Mouse (Mus musculus) neural tube, embryonic 14.5 days (tissue): ENCODE results near the gene Map3k3. TPM values are rescaled to one million over a fixed set of nuclear protein-coding genes. Genes with fewer than 3 reads are reported as not detected.
"Not testable (repeated sequence)": the region's sequence is repeated elsewhere in the genome, so short reads cannot be mapped to it uniquely, and the experiment has no call there.

Experiments used
- ATAC-seq: fragments of 200-750 bp; cut with Nextera tagmentation; 2 replicates; pipeline ENCODE4 v1.8.0; 2017; ENCODE audit warnings: low read depth, mild to moderate bottlenecking, moderate TSS enrichment, moderate library complexity
- H3K27ac ChIP-seq: fragments of 300-500 bp; sonication (generic); 2 replicates; pipeline ENCODE4 v1.5.1; 2014; ENCODE audit warnings: low read depth, mild to moderate bottlenecking, control low read depth, low read length, moderate library complexity, mixed read lengths
- H3K27me3 ChIP-seq: fragments of 300-500 bp; sonication (generic); 2 replicates; pipeline ENCODE4 v1.6.1; 2014; ENCODE audit warnings: low read length; ENCODE audit not compliant: control insufficient read depth, insufficient read depth
- H3K36me3 ChIP-seq: fragments of 300-500 bp; sonication (generic); 2 replicates; pipeline ENCODE4 v1.6.1; 2014; ENCODE audit warnings: low read length, mixed read lengths; ENCODE audit not compliant: control insufficient read depth, insufficient read depth
- H3K4me1 ChIP-seq: fragments of 300-500 bp; sonication (generic); 2 replicates; pipeline ENCODE4 v1.6.1; 2014; ENCODE audit warnings: low read length; ENCODE audit not compliant: control insufficient read depth, insufficient read depth
- H3K4me2 ChIP-seq: fragments of 300-500 bp; sonication (generic); 2 replicates; pipeline ENCODE4 v1.6.1; 2014; ENCODE audit warnings: mild to moderate bottlenecking, low read depth, low read length, control low read depth
- H3K4me3 ChIP-seq: fragments of 300-500 bp; sonication (generic); 2 replicates; pipeline ENCODE4 v1.5.1; 2014; ENCODE audit warnings: low read depth, low read length, control low read depth, mixed read lengths
- H3K9ac ChIP-seq: fragments of 300-500 bp; sonication (generic); replicated peaks from 2 replicates; pipeline ENCODE4 v1.6.1; 2014; ENCODE audit warnings: low read depth, mild to moderate bottlenecking, control low read depth, low read length, mixed read lengths
- H3K9me3 ChIP-seq: fragments of 300-500 bp; sonication (generic); 2 replicates; pipeline ENCODE4 v1.6.1; 2016; ENCODE audit warnings: low read length; ENCODE audit not compliant: control insufficient read depth
- WGBS: fragments of 180-500 bp; shearing (Covaris S2); extraction: QIAGEN DNeasy Blood & Tissue Kit; methylation state at CpG from one replicate; pipeline ENCODE4 v1.1.7; 2014; 5-methylcytosine and 5-hydroxymethylcytosine counted together
- polyA plus RNA-seq: library from polyadenylated mRNA; unstranded; fragments of >200 nt; fragmentation: Nextera tagmentation; extraction: Ambion mirVana; gene quantifications from 2 replicates; pipeline ENCODE4 v1.2.1, GENCODE M21; 2014

Gene Map3k3
- polyA plus RNA-seq, 1 experiment from 2014 or later: 11.0 TPM

DNA sequence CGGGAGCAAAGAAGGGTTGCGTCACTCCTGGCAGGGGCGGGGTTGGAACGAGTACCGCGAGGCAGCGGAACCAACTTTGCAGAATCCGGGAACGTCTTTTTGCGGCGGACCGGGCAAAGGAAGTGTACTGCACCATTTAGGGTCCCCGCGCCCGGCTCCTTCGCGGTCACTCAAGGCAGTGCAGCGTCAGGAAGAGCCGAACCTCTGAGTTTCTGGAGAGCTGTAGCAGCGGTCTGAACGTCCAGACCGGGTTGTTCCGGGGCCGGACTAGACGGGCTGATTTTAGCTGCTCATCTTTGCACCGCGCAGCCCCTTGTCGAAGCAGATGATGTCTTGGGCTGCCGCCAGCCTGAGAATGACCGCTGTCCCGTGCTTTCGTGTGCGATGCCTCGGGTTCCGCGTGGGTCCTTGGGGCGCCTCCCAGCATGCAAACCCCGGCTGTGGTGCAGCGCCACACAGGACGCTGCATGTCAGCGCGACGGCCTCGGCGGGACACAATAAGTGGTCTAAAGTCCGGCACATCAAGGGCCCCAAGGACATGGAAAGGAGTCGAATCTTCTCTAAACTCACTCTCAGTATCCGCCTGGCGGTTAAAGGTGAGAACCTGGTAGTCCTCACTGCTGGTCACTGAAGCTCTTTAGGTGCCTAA is 18.4 kb upstream of the Map3k3 start, which contains the start of gene Taco1:
Gene Taco1 (plus strand): TSS at position 139 of the 649 bp plus-strand sequence.
- Histone ChIP-seq H3K27ac (peak within 1 kb of the TSS; percentile 76), H3K9ac (peak within 1 kb of the TSS; percentile 74), H3K4me3 (peak within 1 kb of the TSS; percentile 72), H3K4me2 (peak within 1 kb of the TSS; percentile 95), H3K27me3 (no peaks in the 10 kb centered on the region), H3K9me3 (no peaks in the 10 kb centered on the region), H3K4me1 (no peaks in the 10 kb centered on the region), H3K36me3 (no peaks in the 10 kb centered on the region)
- peak; percentile 97 for ATAC-seq
- under 1% methylated on average over 49 of the region's 49 CpGs for WGBS

GRCm38 (mm10) chr11:106066616-106067015 is 17.8 kb upstream of the Map3k3 start:
- not testable (repeated sequence) for H3K36me3 ChIP-seq, H3K4me1 ChIP-seq, H3K27me3 ChIP-seq, H3K27ac ChIP-seq, H3K9me3 ChIP-seq, ATAC-seq
- WGBS: 15% methylated on average over 23 of the region's 23 CpGs
- Histone ChIP-seq H3K4me2 (peak overlapping the region; percentile 95), H3K9ac (peak overlapping the region; percentile 74), H3K4me3 (peak overlapping the region; percentile 72)

DNA sequence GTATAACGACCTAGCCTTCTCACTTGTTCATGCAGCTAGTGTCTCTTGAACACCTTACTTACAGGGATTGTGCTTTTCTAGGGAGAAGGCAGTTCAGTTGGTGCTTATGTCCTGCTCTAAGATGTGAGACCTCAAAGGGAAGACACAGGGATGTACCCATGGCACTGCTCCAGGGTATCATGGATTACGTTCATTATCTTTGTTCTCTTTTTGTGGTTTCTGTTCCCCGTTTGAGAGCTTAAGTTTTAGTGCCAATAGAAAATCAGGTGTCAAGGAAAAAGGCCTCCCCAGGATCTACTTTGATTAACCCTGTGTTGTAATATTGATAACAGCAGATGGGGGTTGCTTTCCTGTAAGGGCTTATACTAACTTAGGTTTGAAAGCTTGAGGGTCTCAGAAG is 10.6 kb upstream of the Map3k3 start:
- no peak overlapping the region for H3K27ac ChIP-seq
- no peaks in the 10 kb centered on the region for H3K27me3 ChIP-seq
- H3K9ac ChIP-seq: no peak overlapping the region
- H3K4me2 ChIP-seq: no peak overlapping the region
- WGBS: 87% methylated on average over 3 of the region's 3 CpGs
- H3K36me3 ChIP-seq: 0 out of 2 replicates have a peak, but pooled peaks cover 6% of the 10 kb centered on the region
- ATAC-seq: no peak
- no peak overlapping the region for H3K4me3 ChIP-seq
- no peaks in the 10 kb centered on the region for H3K4me1 ChIP-seq
- H3K9me3 ChIP-seq: no peaks in the 10 kb centered on the region

DNA sequence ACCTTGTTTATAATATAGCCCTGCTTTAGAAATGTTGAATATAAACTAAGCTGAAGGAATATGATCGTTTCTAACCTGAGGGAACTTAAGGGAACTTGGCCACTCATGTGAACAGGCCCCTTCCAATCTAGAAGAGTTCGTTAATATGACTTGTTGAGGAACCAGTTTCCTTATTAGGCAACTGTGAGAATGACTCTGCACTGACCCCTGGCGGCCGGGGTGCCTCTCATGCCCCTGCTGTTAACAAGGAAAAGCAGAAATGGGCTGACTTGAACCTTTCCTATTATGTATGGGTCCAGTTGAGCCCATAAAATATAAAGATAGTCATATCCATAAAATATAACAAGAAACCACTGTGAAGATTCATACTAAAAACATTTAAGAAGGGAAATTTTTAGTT is 8.1 kb upstream of the Map3k3 start:
- Histone ChIP-seq H3K27ac (no peak overlapping the region), H3K4me2 (no peak overlapping the region), H3K36me3 (0 out of 2 replicates have a peak, but pooled peaks cover 6% of the 10 kb centered on the region), H3K9me3 (no peaks in the 10 kb centered on the region), H3K9ac (no peak overlapping the region), H3K4me1 (no peaks in the 10 kb centered on the region), H3K4me3 (no peak overlapping the region), H3K27me3 (no peaks in the 10 kb centered on the region)
- no peak for ATAC-seq
- WGBS: 6% methylated on average over 4 of the region's 4 CpGs

DNA sequence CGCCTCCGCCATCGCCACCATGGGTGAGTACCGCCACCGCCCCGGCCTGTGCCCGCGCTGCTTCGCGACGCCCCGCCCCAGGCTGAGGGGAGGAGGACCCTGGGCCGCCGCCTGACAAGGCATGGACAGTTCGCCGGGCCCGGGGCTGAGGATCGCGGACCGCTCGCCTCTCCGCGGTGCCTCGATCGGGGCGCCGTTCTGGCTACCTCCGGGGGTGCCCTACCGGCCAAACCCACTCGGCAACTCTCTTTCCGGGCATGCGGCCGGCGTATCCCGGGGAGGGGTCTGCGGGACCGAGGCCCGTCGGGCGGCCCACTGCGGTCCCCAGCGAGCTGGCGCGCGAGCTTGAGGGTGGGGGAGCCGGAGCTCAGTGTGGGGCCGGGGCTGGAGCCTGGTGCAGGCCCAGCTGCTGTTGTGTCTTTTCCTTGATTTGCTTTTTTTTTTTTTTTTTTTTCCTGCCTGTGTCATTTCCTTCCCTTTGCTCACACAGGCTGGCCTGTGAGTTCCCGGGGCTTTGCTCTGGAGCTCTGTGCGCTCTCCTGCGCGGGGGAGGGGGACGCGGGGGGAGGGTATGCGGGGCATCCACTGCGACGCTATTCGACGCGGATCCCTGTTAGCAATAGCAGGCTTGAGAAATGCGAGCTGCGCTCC is 623 bp downstream of the Map3k3 start:
- H3K9me3 ChIP-seq: no peaks in the 10 kb centered on the region
- H3K9ac ChIP-seq: peak overlapping the region; percentile 83
- peaks cover 13% of the 10 kb centered on the region for H3K4me1 ChIP-seq
- peak overlapping the region; percentile 99 for H3K4me3 ChIP-seq
- no peaks in the 10 kb centered on the region for H3K27me3 ChIP-seq
- H3K27ac ChIP-seq: peak overlapping the region; percentile 94
- peak; percentile 57 for ATAC-seq
- WGBS: under 1% methylated on average over 53 of the region's 61 CpGs
- no peaks in the 10 kb centered on the region for H3K36me3 ChIP-seq
- peak overlapping the region; percentile 57 for H3K4me2 ChIP-seq

- H3K9me3 ChIP-seq: no peaks in the 10 kb centered on the region
- ATAC-seq: no peak
- no peak overlapping the region for H3K27ac ChIP-seq
- H3K9ac ChIP-seq: no peak overlapping the region
- WGBS: 87% methylated on average over 1 of the region's 1 CpGs
- no peak overlapping the region for H3K4me3 ChIP-seq
- H3K36me3 ChIP-seq: 0 out of 2 replicates have a peak, but pooled peaks cover 2% of the 10 kb centered on the region
- H3K27me3 ChIP-seq: no peaks in the 10 kb centered on the region
- H3K4me2 ChIP-seq: no peak overlapping the region
- H3K4me1 ChIP-seq: no peaks in the 10 kb centered on the region
Measured at GRCm38 (mm10) chr11:106098223-106098622, 13.8 kb downstream of the Map3k3 start.

DNA sequence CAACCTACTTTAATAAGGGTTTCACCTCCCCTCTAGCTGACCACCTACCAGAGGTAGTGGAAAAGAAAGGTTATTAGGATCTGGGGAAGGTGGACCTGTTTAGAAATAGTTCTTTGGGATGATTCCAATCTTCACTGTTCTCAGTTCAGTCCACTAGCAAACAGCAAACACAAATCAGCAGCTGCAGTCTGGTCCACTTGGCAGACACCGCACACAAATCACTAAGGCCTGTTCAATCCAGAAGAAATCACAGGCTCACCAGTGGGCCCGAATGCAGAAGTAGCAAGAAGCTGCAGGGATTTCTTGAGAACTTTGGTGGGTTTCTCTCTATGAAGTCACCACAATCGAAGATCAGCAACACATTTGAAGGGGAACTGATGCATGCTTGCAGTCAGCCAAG is 18.5 kb downstream of the Map3k3 start:
- Histone ChIP-seq H3K4me3 (no peak overlapping the region), H3K4me2 (no peak overlapping the region), H3K27me3 (no peaks in the 10 kb centered on the region), H3K4me1 (no peaks in the 10 kb centered on the region), H3K27ac (no peak overlapping the region), H3K36me3 (0 out of 2 replicates have a peak, but pooled peaks cover 2% of the 10 kb centered on the region), H3K9ac (no peak overlapping the region), H3K9me3 (no peaks in the 10 kb centered on the region)
- no peak for ATAC-seq
- WGBS: 88% methylated on average over 3 of the region's 3 CpGs

DNA sequence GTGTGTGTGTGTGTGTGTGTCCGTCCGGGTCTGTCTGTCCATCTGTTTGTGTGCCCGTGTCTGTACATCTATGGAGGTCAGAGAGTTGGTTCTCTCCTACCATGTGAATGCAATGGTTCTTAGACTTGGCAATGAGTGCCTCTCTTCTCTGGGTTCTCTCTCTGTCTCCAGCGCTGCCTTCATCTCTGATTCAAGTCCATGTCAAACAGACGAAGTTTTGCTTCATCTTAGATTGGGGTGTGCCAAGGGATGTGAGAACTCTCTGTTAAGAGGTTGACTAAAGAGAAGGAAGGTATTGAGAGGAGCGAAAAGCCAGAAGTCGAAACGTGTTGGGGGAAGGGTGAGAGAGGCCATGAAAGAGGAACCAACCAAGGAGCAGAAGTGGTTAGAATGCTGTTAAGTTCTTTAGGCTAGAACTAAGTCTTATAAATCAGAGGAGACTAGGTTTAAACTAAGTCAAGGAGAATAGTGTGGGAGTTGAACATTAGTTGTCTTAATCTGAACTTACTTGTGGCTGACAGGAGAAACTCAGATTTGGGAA is 21.7 kb downstream of the Map3k3 start:
- WGBS: 92% methylated on average over 8 of the region's 8 CpGs
- no peak for ATAC-seq

GRCm38 (mm10) chr11:106111688-106112087 is 27.3 kb downstream of the Map3k3 start:
- Histone ChIP-seq H3K4me3 (no peak overlapping the region), H3K9me3 (no peaks in the 10 kb centered on the region), H3K27ac (no peak overlapping the region), H3K4me2 (no peak overlapping the region), H3K9ac (no peak overlapping the region), H3K27me3 (no peaks in the 10 kb centered on the region), H3K36me3 (peaks cover 7% of the 10 kb centered on the region), H3K4me1 (no peaks in the 10 kb centered on the region)
- no peak for ATAC-seq

More for the DNA sequence above, 21.7 kb downstream of the Map3k3 start:
- Histone ChIP-seq H3K4me2 (no peak overlapping the region), H3K4me1 (no peaks in the 10 kb centered on the region), H3K4me3 (no peak overlapping the region), H3K9ac (no peak overlapping the region), H3K27me3 (no peaks in the 10 kb centered on the region), H3K36me3 (0 out of 2 replicates have a peak, but pooled peaks cover 2% of the 10 kb centered on the region), H3K9me3 (no peaks in the 10 kb centered on the region), H3K27ac (no peak overlapping the region)
